Mouse (Mus musculus): ENCODE results near the gene Gimap7. TPM values are rescaled to one million over a fixed set of nuclear protein-coding genes. Genes with fewer than 3 reads are reported as not detected.

The Gimap7 gene
- not detected for polyA plus RNA-seq (2012; fragmentation: generic; extraction: Trizol)

GRCm38 (mm10) chr6:48718455-48718854 lies at the start of gene Gimap7, which contains the start of gene Gm28053:
Gene Gimap7, plus strand, starts transcription at chr6:48718621.
Gene Gm28053, plus strand, starts transcription at chr6:48718607.

GRCm38 (mm10) chr6:48675931-48676859 lies 42.2 kb upstream of the Gimap7 start, which contains the start of gene Gimap9:
Gene Gimap9, plus strand, starts transcription at chr6:48676129.

GRCm38 (mm10) chr6:48684319-48684718 lies 34.1 kb upstream of the Gimap7 start, which contains the start of gene Gimap4:
Gene Gimap4, plus strand, starts transcription at chr6:48684549.

GRCm38 (mm10) chr6:48738961-48739779 lies 20.7 kb downstream of the Gimap7 start, which contains the start of gene Gimap1:
Gene Gimap1, plus strand, starts transcription at chr6:48739054.

GRCm38 (mm10) chr6:48745959-48746889 lies 27.8 kb downstream of the Gimap7 start, which contains the start of gene Gimap5:
Gene Gimap5, plus strand, starts transcription at chr6:48746197.

GRCm38 (mm10) chr6:48770696-48771095 lies 52.3 kb downstream of the Gimap7 start, which contains the start of gene Gimap3:
Gene Gimap3, minus strand, starts transcription at chr6:48770851.

Other genes starting within 250 kb of the Gimap7 start
- gene Atp6v0e2, start 181.0 kb upstream of the Gimap7 start, polyA plus RNA-seq (2012; fragmentation: generic; extraction: Trizol) = 1 to 10 TPM in 1 of 2 experiments, under 1 TPM in 1; 0.92 to 2.3 TPM
- 10 to 100 TPM in 1 of 2 experiments, 1 to 10 TPM in 1; 1.8 to 19.9 TPM for gene Lrrc61, start 163.8 kb upstream of the Gimap7 start, polyA plus RNA-seq (2012; fragmentation: generic; extraction: Trizol)
- gene Rarres2, start 145.8 kb upstream of the Gimap7 start, polyA plus RNA-seq (2012; fragmentation: generic; extraction: Trizol) = 10 to 100 TPM in 1 of 2 experiments, under 1 TPM in 1; 0.09 to 44.4 TPM
- gene Gm45021, start 129.0 kb upstream of the Gimap7 start, polyA plus RNA-seq (2012; fragmentation: generic; extraction: Trizol) = not detected
- gene Repin1, start 124.7 kb upstream of the Gimap7 start, polyA plus RNA-seq (2012; fragmentation: generic; extraction: Trizol) = 1 to 10 TPM; 2.3 to 8.6 TPM
- 1 to 10 TPM in 1 of 2 experiments, not detected in 1; 1.6 TPM for gene Gm44965, start 124.7 kb upstream of the Gimap7 start, polyA plus RNA-seq (2012; fragmentation: generic; extraction: Trizol)
- gene Zfp775, start 116.6 kb upstream of the Gimap7 start, polyA plus RNA-seq (2012; fragmentation: generic; extraction: Trizol) = 1 to 10 TPM in 1 of 2 experiments, under 1 TPM in 1; 0.67 to 2.8 TPM
- under 1 TPM in 1 of 2 experiments, not detected in 1; 0.02 TPM for gene AI854703, start 91.9 kb upstream of the Gimap7 start, polyA plus RNA-seq (2012; fragmentation: generic; extraction: Trizol)
- gene Gimap8, start 71.4 kb upstream of the Gimap7 start, polyA plus RNA-seq (2012; fragmentation: generic; extraction: Trizol) = not detected
- gene Gimap9, start 42.5 kb upstream of the Gimap7 start, polyA plus RNA-seq (2012; fragmentation: generic; extraction: Trizol) = under 1 TPM in 1 of 2 experiments, not detected in 1; 0.08 TPM
- not detected for gene Gimap4, start 34.1 kb upstream of the Gimap7 start, polyA plus RNA-seq (2012; fragmentation: generic; extraction: Trizol)
- not detected for gene Gimap6, start 10.4 kb upstream of the Gimap7 start, polyA plus RNA-seq (2012; fragmentation: generic; extraction: Trizol)
- not detected for gene Gm28053, start within 50 bp of the Gimap7 start, polyA plus RNA-seq (2012; fragmentation: generic; extraction: Trizol)
- not detected for gene Gimap1, start 20.4 kb downstream of the Gimap7 start, polyA plus RNA-seq (2012; fragmentation: generic; extraction: Trizol)
- not detected for gene Gimap5, start 27.6 kb downstream of the Gimap7 start, polyA plus RNA-seq (2012; fragmentation: generic; extraction: Trizol)
- not detected for gene Gimap3, start 52.2 kb downstream of the Gimap7 start, polyA plus RNA-seq (2012; fragmentation: generic; extraction: Trizol)
- gene Tmem176a, start 122.3 kb downstream of the Gimap7 start, polyA plus RNA-seq (2012; fragmentation: generic; extraction: Trizol) = 1 to 10 TPM; 1.7 to 8.0 TPM
- gene Tmem176b, start 122.9 kb downstream of the Gimap7 start, polyA plus RNA-seq (2012; fragmentation: generic; extraction: Trizol) = 10 to 100 TPM in 1 of 2 experiments, 1 to 10 TPM in 1; 2.1 to 16.5 TPM
- under 1 TPM in 1 of 2 experiments, not detected in 1; 0.01 TPM for gene Aoc1, start 154.3 kb downstream of the Gimap7 start, polyA plus RNA-seq (2012; fragmentation: generic; extraction: Trizol)
- gene 1600015I10Rik, start 211.3 kb downstream of the Gimap7 start, polyA plus RNA-seq (2012; fragmentation: generic; extraction: Trizol) = not detected